Mouse (Mus musculus): ENCODE results near the gene Arl1.

DNA sequence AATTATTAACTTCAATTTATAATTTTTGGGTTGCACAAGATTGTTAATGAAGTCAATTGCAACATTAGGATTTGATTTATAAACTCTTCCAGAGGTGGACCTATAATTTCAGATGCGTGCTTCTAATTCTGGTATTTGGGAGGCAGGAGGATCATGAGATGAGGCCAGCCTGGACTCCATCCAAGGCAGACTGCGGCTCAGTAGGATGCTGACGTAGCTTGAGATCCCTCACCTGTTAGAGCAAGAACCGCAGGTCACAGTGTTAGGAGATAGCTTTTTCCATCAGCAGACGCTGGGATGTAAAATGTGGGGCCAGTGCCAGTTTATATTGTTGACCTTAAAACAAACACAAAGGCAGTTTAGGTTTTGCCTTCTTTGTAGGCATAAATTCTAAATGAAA lies 10.1 kb downstream of the Arl1 start:
- no peak for TF ChIP-seq POLR2AphosphoS2 (IDR thresholded peaks at IDR 0.05; ENCODE audit: insufficient read length, low read depth)
- no peak for TF ChIP-seq MAX (IDR thresholded peaks at IDR 0.05; ENCODE audit: low read depth)
- no peak for TF ChIP-seq TCF12 (IDR thresholded peaks at IDR 0.05; ENCODE audit: insufficient read depth, poor library complexity, severe bottlenecking)
- no peak for TF ChIP-seq USF1 (IDR thresholded peaks at IDR 0.05; ENCODE audit: low read depth)
- TF ChIP-seq CEBPB (IDR thresholded peaks at IDR 0.05; ENCODE audit: insufficient read depth, poor library complexity, severe bottlenecking): no peak
- no peak for TF ChIP-seq POLR2A (IDR thresholded peaks at IDR 0.05; ENCODE audit: insufficient read length, low read depth)
- TF ChIP-seq SRF (IDR thresholded peaks at IDR 0.05; ENCODE audit: control insufficient read depth, insufficient read length, low read depth): no peak
- TF ChIP-seq MYOD1 (IDR thresholded peaks at IDR 0.05; ENCODE audit: control insufficient read depth in 1 of 3, insufficient read length in 2 of 3, low read depth in 2 of 3): no peak
- no peak for TF ChIP-seq TCF3 (IDR thresholded peaks at IDR 0.05; ENCODE audit: insufficient read length, low read depth)
- no peak for TF ChIP-seq E2F4 (IDR thresholded peaks at IDR 0.05; ENCODE audit: insufficient read depth)
- TF ChIP-seq MYOG (IDR thresholded peaks at IDR 0.05; ENCODE audit: control insufficient read depth in 1 of 3, insufficient read depth in 1 of 3, insufficient read length in 2 of 3, low read depth in 2 of 3): no peak

Data from myocyte (in vitro differentiated cells).